Mouse (Mus musculus) embryonic facial prominence, embryonic 10.5 days (tissue): Measurements from ENCODE around the gene Hapln3. TPM values are rescaled to one million over a fixed set of nuclear protein-coding genes. Genes with fewer than 3 reads are reported as not detected.

Experiments
- DNase-seq: peaks from one replicate; pipeline ENCODE4 v3.0.0-alpha.2; 2017; ENCODE audit warnings: low spot score
- H3K27ac ChIP-seq: fragments of 300-500 bp; sonication (generic); replicated peaks from 2 replicates; pipeline ENCODE4 v1.5.1; 2016; ENCODE audit warnings: mild to moderate bottlenecking
- H3K27me3 ChIP-seq: fragments of 300-500 bp; sonication (generic); replicated peaks from 2 replicates; pipeline ENCODE4 v1.6.1; 2016; ENCODE audit warnings: low read depth, mild to moderate bottlenecking; ENCODE audit not compliant: poor library complexity, severe bottlenecking
- H3K36me3 ChIP-seq: fragments of 300-500 bp; sonication (generic); replicated peaks from 2 replicates; pipeline ENCODE4 v1.6.1; 2016; ENCODE audit warnings: mild to moderate bottlenecking, moderate library complexity
- H3K4me1 ChIP-seq: fragments of 300-500 bp; sonication (generic); 2 replicates; pipeline ENCODE4 v1.6.1; 2016
- H3K4me3 ChIP-seq: fragments of 300-500 bp; sonication (generic); 2 replicates; pipeline ENCODE4 v1.5.1; 2016; ENCODE audit warnings: mild to moderate bottlenecking, moderate library complexity
- H3K9me3 ChIP-seq: fragments of 300-500 bp; sonication (generic); 2 replicates; pipeline ENCODE4 v1.6.1; 2016; ENCODE audit warnings: mild to moderate bottlenecking
- WGBS: fragments of 180-500 bp; shearing (Covaris S2); methylation state at CpG from one replicate; pipeline ENCODE4 v1.1.7; 2016; 5-methylcytosine and 5-hydroxymethylcytosine counted together
- polyA plus RNA-seq: library from polyadenylated mRNA; unstranded; fragments of >200 nt; fragmentation: Nextera tagmentation; extraction: Ambion mirVana; gene quantifications from 2 replicates; pipeline ENCODE4 v1.2.1, GENCODE M21; 2016

Hapln3 gene
- polyA plus RNA-seq, result 2.3 TPM in 2 replicates

- 3% methylated on average over 19 of the region's 19 CpGs for WGBS
- Histone ChIP-seq H3K9me3 (no peaks in the 10 kb centered on the region), H3K36me3 (peaks cover 32% of the 10 kb centered on the region), H3K4me1 (peaks cover 56% of the 10 kb centered on the region), H3K27ac (peak within 1 kb of the TSS; percentile 61; the same call in 1 of the 2 replicates), H3K4me3 (peak within 1 kb of the TSS; percentile 46), H3K27me3 (peaks cover 35% of the 10 kb centered on the region)
- DNase-seq, result peak; percentile 57
These were observed at the start of gene Hapln3 for GRCm38 (mm10) chr7:79130843-79131444. TSS of gene Hapln3 (minus strand) at chr7:79131018.

- 83% methylated on average over 3 of the region's 3 CpGs for WGBS
- Histone ChIP-seq H3K36me3 (no peaks in the 10 kb centered on the region), H3K4me1 (peaks cover 5% of the 10 kb centered on the region; the same call in 1 of the 2 replicates), H3K4me3 (no peak overlapping the region), H3K27ac (no peak overlapping the region), H3K9me3 (no peaks in the 10 kb centered on the region), H3K27me3 (no peaks in the 10 kb centered on the region)
- DNase-seq, result no peak
These were observed 43.0 kb upstream of the Hapln3 start for GRCm38 (mm10) chr7:79173800-79174199.

GRCm38 (mm10) chr7:79171782-79172181 is 41.0 kb upstream of the Hapln3 start:
- no peaks in the 10 kb centered on the region for H3K36me3 ChIP-seq
- no peaks in the 10 kb centered on the region for H3K27me3 ChIP-seq
- H3K9me3 ChIP-seq, result no peaks in the 10 kb centered on the region
- H3K4me1 ChIP-seq, result peaks cover 5% of the 10 kb centered on the region; the same call in 1 of the 2 replicates
- WGBS, result 87% methylated on average over 1 of the region's 1 CpGs
- H3K27ac ChIP-seq, result no peak overlapping the region
- DNase-seq, result no peak
- H3K4me3 ChIP-seq, result no peak overlapping the region

- no peak overlapping the region for H3K4me3 ChIP-seq
- no peak for DNase-seq
- WGBS, result 76% methylated on average over 14 of the region's 14 CpGs
- no peak overlapping the region for H3K27ac ChIP-seq
- no peaks in the 10 kb centered on the region for H3K27me3 ChIP-seq
- H3K9me3 ChIP-seq, result no peaks in the 10 kb centered on the region
- H3K4me1 ChIP-seq, result peaks cover 5% of the 10 kb centered on the region; the same call in 1 of the 2 replicates
- no peaks in the 10 kb centered on the region for H3K36me3 ChIP-seq
These were observed 36.3 kb upstream of the Hapln3 start for GRCm38 (mm10) chr7:79167006-79167562.

- no peak overlapping the region for H3K4me3 ChIP-seq
- 77% methylated on average over 1 of the region's 1 CpGs for WGBS
- H3K9me3 ChIP-seq, result no peaks in the 10 kb centered on the region
- no peak for DNase-seq
- no peaks in the 10 kb centered on the region for H3K27me3 ChIP-seq
- no peaks in the 10 kb centered on the region for H3K4me1 ChIP-seq
- no peaks in the 10 kb centered on the region for H3K36me3 ChIP-seq
- no peak overlapping the region for H3K27ac ChIP-seq
These were observed 28.6 kb upstream of the Hapln3 start for GRCm38 (mm10) chr7:79159406-79159805.

GRCm38 (mm10) chr7:79149522-79149921 is 18.7 kb upstream of the Hapln3 start:
- peaks cover 10% of the 10 kb centered on the region for H3K36me3 ChIP-seq
- H3K27me3 ChIP-seq, result no peaks in the 10 kb centered on the region
- WGBS, result 63% methylated on average over 6 of the region's 6 CpGs
- H3K27ac ChIP-seq, result no peak overlapping the region
- DNase-seq, result no peak
- H3K9me3 ChIP-seq, result no peaks in the 10 kb centered on the region
- peak overlapping the region; percentile 81; the same call in 1 of the 2 replicates for H3K4me3 ChIP-seq
- H3K4me1 ChIP-seq, result peaks cover 32% of the 10 kb centered on the region

- peak within 1 kb of the TSS; percentile 81 for H3K4me3 ChIP-seq
- no peaks in the 10 kb centered on the region for H3K9me3 ChIP-seq
- DNase-seq, result peak; percentile 94
- H3K27ac ChIP-seq, result peak within 1 kb of the TSS; percentile 90
- H3K36me3 ChIP-seq, result peaks cover 17% of the 10 kb centered on the region
- peaks cover 32% of the 10 kb centered on the region for H3K4me1 ChIP-seq
- under 1% methylated on average over 39 of the region's 39 CpGs for WGBS
- H3K27me3 ChIP-seq, result no peaks in the 10 kb centered on the region
These were observed 18.0 kb upstream of the Hapln3 start, which contains the start of gene Mfge8 for GRCm38 (mm10) chr7:79148711-79149266. TSS of gene Mfge8 (minus strand) at chr7:79149060.

GRCm38 (mm10) chr7:79147931-79148653 is 17.3 kb upstream of the Hapln3 start:
- peak; percentile 43 for DNase-seq
- H3K9me3 ChIP-seq, result no peaks in the 10 kb centered on the region

GRCm38 (mm10) chr7:79147011-79147837 is 16.4 kb upstream of the Hapln3 start:
- Histone ChIP-seq H3K9me3 (no peaks in the 10 kb centered on the region), H3K27me3 (no peaks in the 10 kb centered on the region), H3K36me3 (peaks cover 33% of the 10 kb centered on the region), H3K4me3 (peak overlapping the region; percentile 81), H3K4me1 (peaks cover 32% of the 10 kb centered on the region), H3K27ac (peak overlapping the region; percentile 90; the same call in 1 of the 2 replicates)
- 51% methylated on average over 12 of the region's 12 CpGs for WGBS
- peak; percentile 36 for DNase-seq

More at GRCm38 (mm10) chr7:79147931-79148653, 17.3 kb upstream of the Hapln3 start:
- Histone ChIP-seq H3K4me1 (peaks cover 32% of the 10 kb centered on the region), H3K4me3 (peak overlapping the region; percentile 81), H3K27ac (peak overlapping the region; percentile 90), H3K36me3 (peaks cover 24% of the 10 kb centered on the region), H3K27me3 (no peaks in the 10 kb centered on the region)
- WGBS, result under 1% methylated on average over 20 of the region's 20 CpGs

GRCm38 (mm10) chr7:79140897-79141296 is 10.1 kb upstream of the Hapln3 start:
- DNase-seq, result peak; percentile 84
- no peaks in the 10 kb centered on the region for H3K27me3 ChIP-seq
- H3K4me3 ChIP-seq, result no peak overlapping the region
- H3K36me3 ChIP-seq, result peaks cover 86% of the 10 kb centered on the region
- H3K9me3 ChIP-seq, result no peaks in the 10 kb centered on the region
- no peaks in the 10 kb centered on the region for H3K4me1 ChIP-seq
- WGBS, result 41% methylated on average over 8 of the region's 8 CpGs
- no peak overlapping the region for H3K27ac ChIP-seq

- Histone ChIP-seq H3K4me3 (no peak overlapping the region), H3K36me3 (peaks cover 90% of the 10 kb centered on the region), H3K27me3 (no peaks in the 10 kb centered on the region), H3K4me1 (no peaks in the 10 kb centered on the region), H3K9me3 (no peaks in the 10 kb centered on the region), H3K27ac (no peak overlapping the region)
- no peak for DNase-seq
- 69% methylated on average over 4 of the region's 4 CpGs for WGBS
These were observed 9.2 kb upstream of the Hapln3 start for GRCm38 (mm10) chr7:79139891-79140591.
